Mouse (Mus musculus): ENCODE measurements around the gene Hipk2. TPM values are rescaled to one million over a fixed set of nuclear protein-coding genes. Genes with fewer than 3 reads are reported as not detected.

The Hipk2 gene
- polyA plus RNA-seq, 1 experiment = 16.9 TPM

- Histone ChIP-seq H3K27me3 (ENCODE audit: control insufficient read depth, insufficient read depth, low read length) (no peaks in the 10 kb centered on the region), H3K4me1 (replicated peaks; ENCODE audit: control insufficient read depth, insufficient read depth, low read length) (no peaks in the 10 kb centered on the region), H3K36me3 (ENCODE audit: control insufficient read depth, insufficient read depth, low read length) (no peaks in the 10 kb centered on the region), H3K4me3 (ENCODE audit: control insufficient read depth, insufficient read depth, low read length) (no peak overlapping the region), H3K27ac (ENCODE audit: control insufficient read depth, insufficient read depth, low read length) (no peak overlapping the region)
- DNase-seq = no peak
- TF ChIP-seq POLR2A (IDR thresholded peaks at IDR 0.05; ENCODE audit: control insufficient read depth, extremely low read depth, insufficient read depth, low read length, poor library complexity) = no peak
- TF ChIP-seq CTCF (IDR thresholded peaks at IDR 0.05; ENCODE audit: borderline replicate concordance, control insufficient read depth, extremely low read depth, insufficient read depth, low read length, poor library complexity) = no peak
- 95% methylated on average over 3 of the region's 3 CpGs for WGBS
Measured at GRCm38 (mm10) chr6:38725515-38725914, 150.4 kb downstream of the Hipk2 start.

- no peak for TF ChIP-seq POLR2A (IDR thresholded peaks at IDR 0.05; ENCODE audit: control insufficient read depth, extremely low read depth, insufficient read depth, low read length, poor library complexity)
- TF ChIP-seq CTCF (IDR thresholded peaks at IDR 0.05; ENCODE audit: borderline replicate concordance, control insufficient read depth, extremely low read depth, insufficient read depth, low read length, poor library complexity) = no peak
- 85% methylated on average over 1 of the region's 1 CpGs for WGBS
- Histone ChIP-seq H3K4me3 (ENCODE audit: control insufficient read depth, insufficient read depth, low read length) (no peak overlapping the region), H3K27ac (ENCODE audit: control insufficient read depth, insufficient read depth, low read length) (no peak overlapping the region), H3K4me1 (replicated peaks; ENCODE audit: control insufficient read depth, insufficient read depth, low read length) (no peaks in the 10 kb centered on the region), H3K36me3 (ENCODE audit: control insufficient read depth, insufficient read depth, low read length) (no peaks in the 10 kb centered on the region), H3K27me3 (ENCODE audit: control insufficient read depth, insufficient read depth, low read length) (no peaks in the 10 kb centered on the region)
- no peak for DNase-seq
Measured at GRCm38 (mm10) chr6:38721361-38721760, 154.6 kb downstream of the Hipk2 start.

DNA sequence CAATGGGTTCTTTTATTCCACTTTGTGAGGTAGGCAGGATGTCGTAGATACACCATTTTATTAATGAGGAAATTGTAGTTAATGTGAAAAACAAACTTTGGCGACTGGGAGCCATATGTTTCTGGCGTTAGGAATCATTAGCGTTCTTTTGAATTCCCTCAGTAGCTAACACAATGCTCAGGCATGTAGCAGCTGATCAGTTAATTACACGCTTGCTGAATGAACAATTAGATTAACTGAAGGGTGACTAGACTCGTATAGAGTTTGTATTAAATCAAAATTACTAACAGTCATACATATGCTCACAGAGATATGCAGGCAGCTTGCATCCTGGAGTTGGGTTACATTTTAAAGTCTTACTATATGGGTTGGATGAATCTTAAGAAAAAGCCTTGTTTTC lies 156.7 kb downstream of the Hipk2 start:
- 97% methylated on average over 6 of the region's 6 CpGs for WGBS
- TF ChIP-seq CTCF (IDR thresholded peaks at IDR 0.05; ENCODE audit: borderline replicate concordance, control insufficient read depth, extremely low read depth, insufficient read depth, low read length, poor library complexity) (no peak), POLR2A (IDR thresholded peaks at IDR 0.05; ENCODE audit: control insufficient read depth, extremely low read depth, insufficient read depth, low read length, poor library complexity) (no peak)
- H3K27ac ChIP-seq (ENCODE audit: control insufficient read depth, insufficient read depth, low read length) = no peak overlapping the region
- H3K27me3 ChIP-seq (ENCODE audit: control insufficient read depth, insufficient read depth, low read length) = no peaks in the 10 kb centered on the region
- no peaks in the 10 kb centered on the region for H3K4me1 ChIP-seq (replicated peaks; ENCODE audit: control insufficient read depth, insufficient read depth, low read length)
- DNase-seq = no peak
- H3K4me3 ChIP-seq (ENCODE audit: control insufficient read depth, insufficient read depth, low read length) = no peak overlapping the region
- no peaks in the 10 kb centered on the region for H3K36me3 ChIP-seq (ENCODE audit: control insufficient read depth, insufficient read depth, low read length)

DNA sequence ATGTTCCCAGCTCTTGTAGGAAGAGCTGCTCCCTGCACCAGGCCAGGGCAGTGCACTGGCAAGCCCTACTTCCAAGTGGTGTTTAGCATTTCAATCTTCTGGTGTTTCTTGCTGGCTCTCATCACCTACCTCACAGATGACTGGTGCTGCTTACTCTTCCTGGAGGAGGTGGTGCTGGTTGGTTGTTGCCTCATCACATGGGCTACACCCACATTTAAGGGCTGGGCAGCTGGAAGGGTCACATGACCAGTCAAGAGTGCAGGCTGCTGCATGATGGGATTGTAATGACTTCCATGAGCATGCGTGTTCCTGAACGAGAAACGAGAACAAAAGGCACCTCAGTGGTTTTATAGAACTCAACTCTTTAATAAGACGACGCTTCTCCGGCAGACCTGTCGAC lies 157.3 kb downstream of the Hipk2 start:
- H3K36me3 ChIP-seq (ENCODE audit: control insufficient read depth, insufficient read depth, low read length) = no peaks in the 10 kb centered on the region
- no peaks in the 10 kb centered on the region for H3K4me1 ChIP-seq (replicated peaks; ENCODE audit: control insufficient read depth, insufficient read depth, low read length)
- no peak for DNase-seq
- no peak overlapping the region for H3K27ac ChIP-seq (ENCODE audit: control insufficient read depth, insufficient read depth, low read length)
- TF ChIP-seq POLR2A (IDR thresholded peaks at IDR 0.05; ENCODE audit: control insufficient read depth, extremely low read depth, insufficient read depth, low read length, poor library complexity) = no peak
- no peak for TF ChIP-seq CTCF (IDR thresholded peaks at IDR 0.05; ENCODE audit: borderline replicate concordance, control insufficient read depth, extremely low read depth, insufficient read depth, low read length, poor library complexity)
- no peak overlapping the region for H3K4me3 ChIP-seq (ENCODE audit: control insufficient read depth, insufficient read depth, low read length)
- H3K27me3 ChIP-seq (ENCODE audit: control insufficient read depth, insufficient read depth, low read length) = no peaks in the 10 kb centered on the region
- WGBS = 98% methylated on average over 7 of the region's 7 CpGs

GRCm38 (mm10) chr6:38715881-38716280 lies 160.1 kb downstream of the Hipk2 start:
- TF ChIP-seq POLR2A (IDR thresholded peaks at IDR 0.05; ENCODE audit: control insufficient read depth, extremely low read depth, insufficient read depth, low read length, poor library complexity) = no peak
- no peak for TF ChIP-seq CTCF (IDR thresholded peaks at IDR 0.05; ENCODE audit: borderline replicate concordance, control insufficient read depth, extremely low read depth, insufficient read depth, low read length, poor library complexity)
- H3K36me3 ChIP-seq (ENCODE audit: control insufficient read depth, insufficient read depth, low read length) = no peaks in the 10 kb centered on the region
- DNase-seq = no peak
- 96% methylated on average over 16 of the region's 16 CpGs for WGBS
- H3K27me3 ChIP-seq (ENCODE audit: control insufficient read depth, insufficient read depth, low read length) = no peaks in the 10 kb centered on the region
- H3K4me1 ChIP-seq (replicated peaks; ENCODE audit: control insufficient read depth, insufficient read depth, low read length) = no peaks in the 10 kb centered on the region
- no peak overlapping the region for H3K27ac ChIP-seq (ENCODE audit: control insufficient read depth, insufficient read depth, low read length)
- no peak overlapping the region for H3K4me3 ChIP-seq (ENCODE audit: control insufficient read depth, insufficient read depth, low read length)

DNA sequence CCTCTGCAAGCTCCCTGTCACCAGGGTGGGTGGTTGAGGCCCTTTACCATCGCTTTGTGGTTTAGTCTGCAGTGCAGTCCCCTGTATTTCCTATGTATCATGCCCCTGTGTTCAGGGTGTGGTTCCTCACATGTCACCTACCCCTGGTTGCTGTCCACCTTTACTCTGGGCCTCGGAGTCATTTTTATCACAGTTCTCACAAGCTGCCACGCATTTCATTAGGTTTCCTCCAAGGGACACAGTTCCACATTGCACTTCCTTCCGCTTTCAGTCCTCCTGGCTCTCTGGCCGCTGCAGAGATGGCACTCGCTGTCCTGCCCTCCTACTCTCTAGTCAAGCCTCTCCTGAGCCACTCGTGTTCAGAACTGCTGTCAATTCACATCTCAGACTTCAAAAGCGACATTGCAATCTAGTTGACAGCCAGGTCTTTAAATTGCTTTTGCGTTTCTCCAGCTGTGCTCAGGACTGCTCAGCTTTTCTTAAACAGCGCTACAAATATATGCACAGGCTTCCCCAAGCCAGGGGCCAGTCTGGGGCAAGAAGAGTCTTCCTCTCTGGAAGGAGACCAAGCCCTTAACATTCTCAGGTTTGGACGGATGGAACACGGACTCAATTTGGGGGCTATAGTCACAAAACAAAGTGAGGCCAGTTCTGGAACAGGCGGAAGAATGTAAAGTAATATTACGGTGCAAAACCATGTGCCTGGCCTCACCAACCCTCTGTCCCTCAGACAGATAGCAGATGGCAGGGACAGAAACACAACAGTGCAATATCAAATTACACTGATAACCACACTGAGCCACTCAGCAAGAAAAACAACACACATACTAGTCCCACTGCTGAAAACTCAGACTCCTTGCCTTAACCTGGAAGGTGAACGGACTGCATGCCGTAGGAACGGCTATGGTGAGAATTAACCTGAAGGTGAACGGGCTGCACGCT lies 161.7 kb downstream of the Hipk2 start:
- no peaks in the 10 kb centered on the region for H3K27me3 ChIP-seq (ENCODE audit: control insufficient read depth, insufficient read depth, low read length)
- H3K4me1 ChIP-seq (replicated peaks; ENCODE audit: control insufficient read depth, insufficient read depth, low read length) = no peaks in the 10 kb centered on the region
- no peaks in the 10 kb centered on the region for H3K36me3 ChIP-seq (ENCODE audit: control insufficient read depth, insufficient read depth, low read length)
- DNase-seq = no peak
- H3K4me3 ChIP-seq (ENCODE audit: control insufficient read depth, insufficient read depth, low read length) = no peak overlapping the region
- 91% methylated on average over 19 of the region's 19 CpGs for WGBS
- TF ChIP-seq POLR2A (IDR thresholded peaks at IDR 0.05; ENCODE audit: control insufficient read depth, extremely low read depth, insufficient read depth, low read length, poor library complexity) (no peak), CTCF (IDR thresholded peaks at IDR 0.05; ENCODE audit: borderline replicate concordance, control insufficient read depth, extremely low read depth, insufficient read depth, low read length, poor library complexity) (no peak)
- H3K27ac ChIP-seq (ENCODE audit: control insufficient read depth, insufficient read depth, low read length) = no peak overlapping the region

Data from thymus, adult 2 months (tissue).